Mouse (Mus musculus) hindbrain, postnatal 0 days (tissue): Measurements from ENCODE around the gene Snd1. TPM values are rescaled to one million over a fixed set of nuclear protein-coding genes. Genes with fewer than 3 reads are reported as not detected.

ENCODE experiments used
- ATAC-seq: fragments of 200-750 bp; cut with Nextera tagmentation; 2 replicates; pipeline ENCODE4 v1.8.0; 2017; ENCODE audit warnings: mild to moderate bottlenecking, moderate TSS enrichment, moderate library complexity
- DNase-seq: peaks from one replicate; pipeline ENCODE4 v3.0.0-alpha.2; 2015; ENCODE audit warnings: low spot score
- H3K27ac ChIP-seq: fragments of 300-500 bp; sonication (generic); 2 replicates; pipeline ENCODE4 v1.5.1; 2014; ENCODE audit warnings: mild to moderate bottlenecking
- H3K27me3 ChIP-seq: fragments of 300-500 bp; sonication (generic); 2 replicates; pipeline ENCODE4 v1.6.1; 2014; ENCODE audit warnings: low read length, mixed read lengths; ENCODE audit not compliant: insufficient read depth
- H3K36me3 ChIP-seq: fragments of 300-500 bp; sonication (generic); 2 replicates; pipeline ENCODE4 v1.6.1; 2014; ENCODE audit warnings: low read length, mixed read lengths; ENCODE audit not compliant: insufficient read depth
- H3K4me1 ChIP-seq: fragments of 300-500 bp; sonication (generic); 2 replicates; pipeline ENCODE4 v1.6.1; 2014; ENCODE audit warnings: antibody characterized with exemption, low read length, mixed read lengths; ENCODE audit not compliant: insufficient read depth
- H3K4me2 ChIP-seq: fragments of 300-500 bp; sonication (generic); 2 replicates; pipeline ENCODE4 v1.6.1; 2014; ENCODE audit warnings: low read depth, mild to moderate bottlenecking, low read length, moderate library complexity, mixed read lengths
- H3K4me3 ChIP-seq: fragments of 300-500 bp; sonication (generic); 2 replicates; pipeline ENCODE4 v1.5.1; 2014; ENCODE audit warnings: low read length
- H3K9ac ChIP-seq: fragments of 300-500 bp; sonication (generic); replicated peaks from 2 replicates; pipeline ENCODE4 v1.6.1; 2014; ENCODE audit warnings: mild to moderate bottlenecking, low read length, moderate library complexity, mixed read lengths
- H3K9me3 ChIP-seq: fragments of 300-500 bp; sonication (generic); 2 replicates; pipeline ENCODE4 v1.6.1; 2016; ENCODE audit warnings: low read length, mixed read lengths
- CTCF ChIP-seq: IDR thresholded peaks from 2 replicates; pipeline ENCODE4 v1.5.1; 2016; ENCODE audit warnings: antibody characterized with exemption, control low read depth, low read depth
- WGBS: fragments of 180-500 bp; shearing (Covaris S2); extraction: QIAGEN DNeasy Blood & Tissue Kit; methylation state at CpG from one replicate; pipeline ENCODE4 v1.1.7; 2014; 5-methylcytosine and 5-hydroxymethylcytosine counted together
- polyA plus RNA-seq: library from polyadenylated mRNA; unstranded; fragments of >200 nt; fragmentation: Nextera tagmentation; extraction: Ambion mirVana; gene quantifications from 2 replicates; pipeline ENCODE4 v1.2.1, GENCODE M21; 2015
- total RNA-seq: library from RNA; depleted of rRNA; stranded (reverse); fragments of >200 nt; gene quantifications from 2 replicates; pipeline ENCODE4 v1.2.3, GENCODE M21; 2014

Gene Snd1
- total and polyA plus RNA-seq, 2 experiments from 2014 or later: 67.6 to 85.5 TPM

GRCm38 (mm10) chr6:28663670-28664069, 188.7 kb downstream of the Snd1 start:
- no peak for TF ChIP-seq CTCF

GRCm38 (mm10) chr6:28664716-28665115, 189.8 kb downstream of the Snd1 start:
- no peaks in the 10 kb centered on the region for H3K36me3 ChIP-seq
- H3K4me3 ChIP-seq: no peak overlapping the region
- 68% methylated on average over 3 of the region's 3 CpGs for WGBS
- no peaks in the 10 kb centered on the region for H3K4me1 ChIP-seq
- no peak for TF ChIP-seq CTCF
- no peaks in the 10 kb centered on the region for H3K27me3 ChIP-seq
- no peak for ATAC-seq
- no peak for DNase-seq
- H3K9ac ChIP-seq: no peak overlapping the region
- no peak overlapping the region for H3K4me2 ChIP-seq
- H3K27ac ChIP-seq: no peak overlapping the region
- no peaks in the 10 kb centered on the region for H3K9me3 ChIP-seq

More at GRCm38 (mm10) chr6:28663670-28664069, 188.7 kb downstream of the Snd1 start:
- ATAC-seq (no peak), DNase-seq (no peak)
- WGBS: 86% methylated on average over 5 of the region's 5 CpGs
- no peak overlapping the region for H3K4me3 ChIP-seq
- H3K27ac ChIP-seq: no peak overlapping the region
- H3K4me1 ChIP-seq: no peaks in the 10 kb centered on the region
- H3K9ac ChIP-seq: no peak overlapping the region
- H3K27me3 ChIP-seq: no peaks in the 10 kb centered on the region
- no peak overlapping the region for H3K4me2 ChIP-seq
- H3K36me3 ChIP-seq: no peaks in the 10 kb centered on the region
- no peaks in the 10 kb centered on the region for H3K9me3 ChIP-seq

GRCm38 (mm10) chr6:28667586-28667985, 192.6 kb downstream of the Snd1 start:
- Histone ChIP-seq H3K9me3 (no peaks in the 10 kb centered on the region), H3K36me3 (no peaks in the 10 kb centered on the region), H3K4me2 (no peak overlapping the region), H3K4me3 (no peak overlapping the region), H3K27ac (no peak overlapping the region), H3K9ac (no peak overlapping the region), H3K4me1 (no peaks in the 10 kb centered on the region), H3K27me3 (no peaks in the 10 kb centered on the region)
- DNase-seq: no peak
- no peak for TF ChIP-seq CTCF
- ATAC-seq: no peak
- WGBS: 97% methylated on average over 1 of the region's 1 CpGs

DNA sequence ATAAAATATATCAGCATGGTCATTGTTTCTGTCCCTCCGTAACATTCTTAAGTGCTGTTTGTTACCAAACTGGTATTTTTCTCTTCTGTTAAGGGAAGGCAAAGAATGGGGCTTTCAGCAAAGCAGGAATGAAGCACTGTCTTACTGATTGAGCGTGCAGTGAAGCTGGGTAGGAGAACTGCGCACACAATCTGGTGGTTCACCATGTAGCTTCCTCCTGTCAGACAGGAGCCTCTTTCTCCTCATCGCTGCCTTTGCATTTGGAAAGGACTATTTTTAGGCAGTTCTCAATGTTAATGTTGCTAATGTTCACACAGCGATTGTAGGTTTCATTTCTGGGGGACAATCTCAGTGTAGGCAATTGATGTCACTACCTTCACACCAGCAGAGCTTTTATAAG, 194.3 kb downstream of the Snd1 start:
- no peak for TF ChIP-seq CTCF
- Histone ChIP-seq H3K9me3 (no peaks in the 10 kb centered on the region), H3K9ac (no peak overlapping the region), H3K27ac (no peak overlapping the region), H3K36me3 (no peaks in the 10 kb centered on the region), H3K4me3 (no peak overlapping the region), H3K4me1 (no peaks in the 10 kb centered on the region), H3K4me2 (no peak overlapping the region), H3K27me3 (no peaks in the 10 kb centered on the region)
- ATAC-seq (no peak), DNase-seq (no peak)
- 82% methylated on average over 5 of the region's 5 CpGs for WGBS

GRCm38 (mm10) chr6:28672388-28672787, 197.4 kb downstream of the Snd1 start:
- Histone ChIP-seq H3K36me3 (no peaks in the 10 kb centered on the region), H3K4me3 (no peak overlapping the region), H3K9me3 (no peaks in the 10 kb centered on the region), H3K27ac (no peak overlapping the region), H3K4me2 (no peak overlapping the region), H3K27me3 (no peaks in the 10 kb centered on the region), H3K4me1 (no peaks in the 10 kb centered on the region), H3K9ac (no peak overlapping the region)
- TF ChIP-seq CTCF: no peak
- WGBS: 63% methylated on average over 1 of the region's 1 CpGs
- DNase-seq (no peak), ATAC-seq (no peak)

- Histone ChIP-seq H3K9me3 (no peaks in the 10 kb centered on the region), H3K27me3 (no peaks in the 10 kb centered on the region), H3K4me2 (no peak overlapping the region), H3K36me3 (no peaks in the 10 kb centered on the region), H3K4me3 (no peak overlapping the region), H3K27ac (no peak overlapping the region), H3K4me1 (no peaks in the 10 kb centered on the region), H3K9ac (no peak overlapping the region)
- ATAC-seq: no peak
- no peak for DNase-seq
- no peak for TF ChIP-seq CTCF
- WGBS: 96% methylated on average over 1 of the region's 1 CpGs
These were observed 199.7 kb downstream of the Snd1 start for GRCm38 (mm10) chr6:28674686-28675085.

DNA sequence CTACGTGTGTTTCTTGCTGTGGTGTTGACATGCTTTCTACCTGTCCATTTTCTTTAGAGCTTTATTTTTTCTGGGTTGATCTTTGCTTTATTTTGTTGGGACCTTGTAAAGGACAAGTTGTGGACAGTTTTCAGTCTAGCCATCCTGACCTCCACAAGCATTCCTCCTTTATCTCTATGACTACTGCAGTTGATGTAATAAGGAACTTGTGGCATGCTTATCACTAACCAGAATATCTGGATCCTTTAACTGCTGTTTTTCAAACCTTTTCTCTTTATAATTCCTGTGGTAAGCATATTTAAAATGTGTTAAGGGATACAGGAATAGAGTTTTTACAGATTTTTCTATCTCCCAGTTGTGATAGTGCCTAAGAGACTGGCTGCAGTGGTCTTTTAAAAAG, 204.0 kb downstream of the Snd1 start:
- Histone ChIP-seq H3K9ac (no peak overlapping the region), H3K27me3 (no peaks in the 10 kb centered on the region), H3K27ac (no peak overlapping the region), H3K4me3 (no peak overlapping the region), H3K9me3 (no peaks in the 10 kb centered on the region), H3K36me3 (no peaks in the 10 kb centered on the region), H3K4me1 (no peaks in the 10 kb centered on the region), H3K4me2 (no peak overlapping the region)
- DNase-seq (no peak), ATAC-seq (no peak)
- no peak for TF ChIP-seq CTCF
- 84% methylated on average over 1 of the region's 1 CpGs for WGBS
